Mouse (Mus musculus) spleen, postnatal 4 days (tissue): ENCODE measurements around the gene Trmt2b.
"Not testable (repeated sequence)": the region's sequence is repeated elsewhere in the genome, so short reads cannot be mapped to it uniquely, and the experiment has no call there.

Source experiments
- DNase-seq, 2 experiments: peaks; one replicate each; pipeline ENCODE4 v3.0.0; 2022; ENCODE audit warnings: low spot score in 2 of 2

Trmt2b gene

GRCm38 (mm10) chrX:134276275-134277160, at the start of gene Trmt2b:
Gene Trmt2b, minus strand, starts transcription at chrX:134276984.
- peak; percentile 65 to 80 for DNase-seq

GRCm38 (mm10) chrX:134319153-134319932, 42.6 kb upstream of the Trmt2b start:
- DNase-seq: no peak

DNA sequence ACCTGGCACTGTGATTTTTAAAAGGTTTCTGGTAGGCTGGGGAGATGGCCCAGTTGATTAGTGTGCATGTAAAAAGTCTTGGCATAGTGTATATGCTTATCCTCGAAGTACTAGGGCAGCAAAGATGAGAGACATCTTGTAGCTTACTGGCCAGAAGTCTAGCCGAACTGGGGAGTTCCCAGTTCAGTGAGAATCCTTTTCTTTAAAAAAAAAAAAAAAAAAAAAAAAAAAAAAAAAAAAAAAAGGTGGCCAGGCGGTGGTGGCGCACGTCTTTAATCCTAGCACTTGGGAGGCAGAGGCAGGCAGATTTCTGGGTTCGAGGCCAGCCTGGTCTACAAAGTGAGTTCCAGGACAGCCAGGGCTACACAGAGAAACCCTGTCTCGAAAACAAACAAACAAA, 34.4 kb upstream of the Trmt2b start:
- not testable (repeated sequence) for DNase-seq

GRCm38 (mm10) chrX:134308275-134308634, 31.5 kb upstream of the Trmt2b start:
- DNase-seq: no peak

GRCm38 (mm10) chrX:134307534-134308274, 30.9 kb upstream of the Trmt2b start, which contains the start of gene Cenpi:
Gene Cenpi, plus strand, starts transcription at chrX:134308084.
- peak; percentile 87 to 92 for DNase-seq

GRCm38 (mm10) chrX:134303287-134303686, 26.5 kb upstream of the Trmt2b start:
- no peak for DNase-seq

GRCm38 (mm10) chrX:134300219-134300618, 23.4 kb upstream of the Trmt2b start:
- no peak for DNase-seq

DNA sequence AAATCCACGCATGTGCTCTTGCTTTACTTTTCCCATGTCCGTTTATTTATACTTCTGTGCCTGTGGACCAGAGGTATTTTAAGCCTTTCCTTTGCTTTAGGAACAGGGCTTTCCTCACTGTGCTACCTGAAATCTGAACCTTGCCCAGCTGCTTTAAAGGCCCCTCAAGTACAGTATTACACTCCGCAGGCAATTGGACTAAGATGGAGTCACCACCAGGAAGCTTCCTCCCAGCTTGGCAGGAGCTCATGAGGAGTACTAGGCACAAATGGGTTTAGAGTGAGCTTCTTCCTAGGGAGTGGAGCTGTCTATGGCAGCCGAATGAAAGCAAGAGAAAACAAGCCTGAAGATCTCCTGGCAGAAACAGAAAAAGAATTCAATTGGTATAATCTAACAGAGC, 20.4 kb upstream of the Trmt2b start:
- no peak for DNase-seq

GRCm38 (mm10) chrX:134296737-134297136, 20.0 kb upstream of the Trmt2b start:
- DNase-seq: no peak

DNA sequence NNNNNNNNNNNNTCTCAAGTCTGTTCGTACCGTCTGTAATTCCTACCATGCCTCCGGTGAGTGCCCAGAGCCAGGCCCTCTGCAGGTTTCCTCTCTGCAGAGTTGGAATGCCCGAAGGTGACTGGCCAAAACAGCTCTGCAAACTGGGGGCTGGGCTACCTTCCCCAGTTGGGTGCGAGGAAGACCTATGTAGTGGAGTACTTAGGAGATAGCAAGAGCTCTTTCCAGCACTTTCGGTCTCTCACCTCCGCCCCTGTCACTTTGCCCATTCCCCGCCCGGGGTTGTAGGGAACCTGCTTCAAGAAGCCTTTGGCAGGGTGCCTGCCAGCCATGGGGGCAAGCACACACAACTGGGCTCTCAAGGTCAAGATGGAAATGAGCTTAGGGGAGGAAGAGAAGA, 19.5 kb upstream of the Trmt2b start:
- DNase-seq: no peak

- no peak for DNase-seq
These were observed 10.5 kb upstream of the Trmt2b start for GRCm38 (mm10) chrX:134287305-134287704.

DNA sequence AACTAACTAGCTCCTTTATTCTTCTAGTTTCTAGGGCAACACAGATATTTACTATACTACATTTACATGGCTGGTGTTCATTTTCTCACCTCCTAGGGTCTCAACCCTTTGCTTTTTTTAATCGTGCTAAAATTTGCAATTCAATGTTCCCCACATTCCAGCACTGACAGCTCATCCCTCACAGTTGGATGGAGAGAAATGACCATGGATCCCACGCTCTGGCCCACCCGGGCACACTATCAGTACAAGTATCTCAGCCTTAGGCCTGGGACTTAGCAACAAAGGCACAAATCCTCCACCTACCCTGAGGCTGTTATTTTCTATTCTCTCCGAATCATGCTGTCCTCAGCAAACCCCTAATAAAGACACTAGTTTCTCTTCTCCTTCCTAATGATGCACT, 9.0 kb upstream of the Trmt2b start:
- DNase-seq: no peak

DNA sequence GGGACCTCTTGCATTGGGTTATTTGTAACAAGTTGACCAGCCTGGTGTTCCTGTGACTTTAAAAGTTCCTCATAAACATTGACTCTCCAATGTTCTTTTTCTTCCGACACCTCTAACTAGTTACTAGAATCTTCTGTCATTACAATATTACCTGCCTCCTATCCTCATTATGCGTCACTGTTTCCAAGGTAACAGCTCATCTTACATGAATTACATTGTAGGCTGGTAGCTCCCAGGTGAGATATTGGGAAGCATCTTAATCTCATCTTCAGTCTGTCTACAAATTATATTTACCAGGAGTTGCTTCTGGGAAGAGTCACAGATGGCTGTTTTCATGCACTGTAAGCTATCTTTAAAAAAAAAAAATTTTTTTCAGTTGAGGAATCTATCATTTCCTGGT, 8.3 kb upstream of the Trmt2b start:
- no peak for DNase-seq

DNA sequence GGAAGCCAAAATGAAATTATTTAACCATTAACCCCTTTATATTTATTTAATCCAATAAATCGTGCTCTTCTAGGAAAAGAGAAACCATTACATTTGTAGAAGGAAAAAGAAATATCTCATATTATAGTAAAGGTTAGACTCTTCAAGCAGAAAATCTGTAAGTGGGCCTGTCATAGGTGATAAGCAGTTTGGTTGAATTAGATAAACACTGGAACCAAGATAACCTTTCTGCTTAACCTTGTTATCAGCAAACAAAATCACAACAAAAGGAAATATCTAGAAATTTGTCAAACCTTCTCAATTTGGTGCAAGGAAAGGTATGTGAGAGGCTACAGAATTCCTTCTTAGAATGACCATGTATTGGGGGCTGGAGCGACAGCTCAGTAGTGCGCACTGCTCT, 3.7 kb upstream of the Trmt2b start:
- DNase-seq: no peak

GRCm38 (mm10) chrX:134275715-134276114, 1.1 kb downstream of the Trmt2b start:
- no peak for DNase-seq

GRCm38 (mm10) chrX:134262129-134262528, 14.7 kb downstream of the Trmt2b start:
- no peak for DNase-seq

GRCm38 (mm10) chrX:134261191-134261590, 15.6 kb downstream of the Trmt2b start:
- DNase-seq: no peak

DNA sequence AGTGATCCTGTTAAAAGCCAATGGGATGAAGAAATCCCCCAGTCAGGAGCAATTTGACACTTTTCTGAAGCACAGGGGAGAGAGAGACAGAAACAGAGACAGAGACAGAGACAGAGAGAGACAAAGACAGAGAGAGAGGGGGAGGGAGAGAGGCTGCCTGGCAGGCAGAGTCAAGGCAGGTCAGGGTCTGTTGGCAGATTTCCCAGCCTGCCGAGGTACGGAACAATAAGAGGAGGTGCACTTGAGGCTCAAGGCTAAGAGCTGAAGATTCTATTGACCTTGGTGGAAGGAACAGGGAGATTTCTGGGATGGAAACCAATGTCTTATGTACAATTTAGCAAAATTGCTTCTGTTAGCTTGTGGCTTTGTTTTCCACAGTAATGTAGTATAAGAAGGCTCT, 28.6 kb downstream of the Trmt2b start:
- no peak for DNase-seq

GRCm38 (mm10) chrX:134245946-134246345, 30.8 kb downstream of the Trmt2b start:
- no peak for DNase-seq

DNA sequence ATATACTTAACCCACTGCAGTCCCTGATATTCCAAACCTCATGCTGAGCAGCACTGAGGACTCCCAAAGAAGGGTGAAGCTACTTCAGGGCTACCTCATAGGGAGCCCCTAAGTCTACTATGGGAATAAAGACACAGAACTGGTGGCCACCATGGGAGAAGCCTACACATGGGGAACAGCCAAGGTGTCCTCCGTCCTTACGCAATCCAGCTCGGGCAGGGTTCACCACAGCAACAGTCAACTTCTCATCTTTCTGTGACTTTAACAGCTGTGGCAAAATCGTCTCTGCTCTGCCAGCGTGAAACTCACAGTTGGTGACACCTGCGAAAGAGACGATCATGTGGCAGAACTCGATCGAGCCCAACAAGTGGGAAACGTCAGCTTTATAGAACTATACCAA, 38.5 kb downstream of the Trmt2b start:
- DNase-seq: no peak

DNA sequence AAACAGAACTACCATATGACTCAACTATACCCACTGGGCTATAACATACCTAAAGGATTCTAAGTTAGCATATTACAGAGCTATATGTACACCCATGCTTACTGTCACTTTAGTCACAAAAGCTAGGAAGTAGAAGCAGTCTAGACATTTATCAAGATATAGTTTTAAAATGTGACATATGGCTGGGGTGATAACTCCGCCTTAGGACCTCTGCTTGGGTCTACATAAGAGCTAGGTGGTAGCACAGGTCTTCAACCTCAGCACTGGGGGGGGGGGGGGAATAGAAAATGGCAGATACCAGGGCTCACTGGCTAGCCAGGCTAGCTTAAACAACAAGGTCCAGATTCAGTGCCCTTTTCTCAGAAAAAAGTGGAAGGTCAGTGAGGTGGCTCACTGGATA, 43.7 kb downstream of the Trmt2b start:
- no peak for DNase-seq

- no peak for DNase-seq
These were observed 54.9 kb downstream of the Trmt2b start, which contains the start of gene Nox1 for GRCm38 (mm10) chrX:134221856-134222255. Gene Nox1, minus strand, starts transcription at chrX:134221956.
